Mouse (Mus musculus) heart, adult 8-10 months (tissue): Measurements from ENCODE around the gene Slc23a4. TPM values are rescaled to one million over a fixed set of nuclear protein-coding genes. Genes with fewer than 3 reads are reported as not detected.

Experiments
- DNase-seq: peaks from one replicate; pipeline ENCODE4 v3.0.0; 2022; ENCODE audit warnings: low spot score
- total RNA-seq, 4 experiments: library from RNA; stranded (reverse); gene quantifications; 2 replicates each; pipeline ENCODE4 v1.2.4; 2022

Gene Slc23a4
- total RNA-seq: under 1 TPM in 2 of 4 experiments, not detected in 2; 0.31 to 0.32 TPM

DNA sequence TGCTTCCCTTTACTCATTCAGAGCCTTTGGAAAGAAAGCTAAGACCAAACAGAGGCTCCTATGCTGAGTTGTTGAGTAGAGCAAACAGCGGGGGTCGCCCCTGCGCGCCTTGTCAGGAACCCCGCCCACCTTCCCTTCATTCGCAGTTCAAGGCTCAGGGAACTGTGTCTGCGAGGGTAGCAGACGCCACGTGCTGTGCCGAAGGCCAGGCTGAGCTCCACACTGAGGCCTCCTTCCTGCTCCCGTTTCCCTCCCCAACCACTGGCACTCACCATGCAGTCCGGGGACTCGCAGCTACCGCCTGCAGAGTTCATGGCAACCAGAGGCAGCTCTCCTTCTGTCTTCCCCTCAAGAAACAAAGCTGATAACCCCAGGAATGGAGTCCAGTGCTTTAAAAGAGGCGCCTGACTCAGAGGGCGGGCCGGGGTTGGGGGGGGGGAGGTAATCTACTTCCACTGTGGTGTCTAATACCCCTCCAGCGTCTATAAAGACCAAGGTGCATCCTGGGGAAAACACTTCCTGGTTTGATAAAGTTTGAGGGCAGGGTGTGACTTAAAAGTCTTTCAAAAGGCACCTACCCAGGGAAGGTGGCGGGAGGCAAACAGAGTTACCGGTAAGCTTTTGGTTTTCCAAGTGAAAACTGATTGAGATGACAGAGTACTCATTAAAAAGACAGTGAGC, at the start of gene Slc23a4:
Gene Slc23a4 (minus strand): TSS at position 324 of the 681 bp plus-strand sequence.
- no peak for DNase-seq

DNA sequence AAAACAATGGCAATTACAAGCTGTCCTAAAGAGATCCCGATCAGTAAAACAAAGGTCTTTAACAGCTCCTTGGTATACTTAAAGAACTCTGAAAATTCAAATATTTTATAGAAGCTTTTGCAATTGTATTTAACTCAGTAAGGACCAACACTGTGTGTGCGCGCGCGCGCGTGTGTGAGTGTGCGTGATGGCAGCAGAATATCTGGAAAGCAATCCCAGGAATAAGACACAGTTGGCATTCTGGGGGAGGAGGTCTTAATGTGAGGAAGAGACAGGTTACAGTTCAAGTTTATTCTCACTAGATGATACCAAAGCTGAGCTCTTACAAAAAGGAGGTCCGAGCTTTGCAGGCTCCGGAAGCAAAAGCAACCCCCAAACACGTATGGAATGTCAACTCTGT, 45.1 kb upstream of the Slc23a4 start:
- DNase-seq: no peak

GRCm38 (mm10) chr6:35032704-35033103, 44.5 kb upstream of the Slc23a4 start:
- DNase-seq: no peak

DNA sequence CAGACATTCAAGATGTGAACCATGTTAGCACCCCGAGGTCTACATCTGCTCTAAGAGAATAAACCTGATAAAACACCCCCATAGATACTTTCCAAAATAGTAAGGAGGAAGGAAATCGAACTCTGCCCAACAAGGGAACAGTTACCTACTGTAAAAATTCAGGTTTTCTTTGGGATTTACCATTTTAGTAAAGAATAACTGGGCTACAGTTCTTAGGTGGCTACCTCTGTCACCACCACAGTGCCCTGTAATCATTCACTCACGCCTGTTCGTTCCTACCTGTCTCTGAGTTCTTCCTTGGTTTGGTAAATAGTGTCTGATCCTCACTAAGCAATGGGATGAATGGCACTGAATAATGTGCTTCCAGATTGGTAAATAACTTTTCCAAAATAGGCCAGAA, 42.6 kb upstream of the Slc23a4 start:
- DNase-seq: no peak

- DNase-seq: no peak
Measured at GRCm38 (mm10) chr6:35030226-35030625, 42.0 kb upstream of the Slc23a4 start.

DNA sequence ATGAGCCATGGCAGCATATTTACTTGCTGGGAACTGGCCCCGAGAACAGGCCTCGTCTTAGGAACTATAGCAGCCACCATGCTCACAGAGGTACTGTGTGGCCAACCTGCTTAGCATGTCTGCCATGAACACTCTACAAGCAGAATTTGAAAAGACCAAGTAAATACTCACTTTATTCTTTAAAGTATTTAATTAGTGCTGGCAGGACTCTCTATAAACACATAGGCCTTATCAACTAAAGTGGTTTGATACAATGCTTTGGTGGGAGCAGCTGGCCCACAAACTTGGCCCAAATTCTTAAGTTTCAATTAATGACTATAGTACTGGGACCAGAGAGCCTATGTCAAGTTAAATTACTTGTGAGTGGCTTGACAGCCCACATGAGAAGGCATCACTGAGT, 39.8 kb upstream of the Slc23a4 start:
- no peak for DNase-seq

GRCm38 (mm10) chr6:35027257-35027656, 39.1 kb upstream of the Slc23a4 start:
- DNase-seq: no peak

DNA sequence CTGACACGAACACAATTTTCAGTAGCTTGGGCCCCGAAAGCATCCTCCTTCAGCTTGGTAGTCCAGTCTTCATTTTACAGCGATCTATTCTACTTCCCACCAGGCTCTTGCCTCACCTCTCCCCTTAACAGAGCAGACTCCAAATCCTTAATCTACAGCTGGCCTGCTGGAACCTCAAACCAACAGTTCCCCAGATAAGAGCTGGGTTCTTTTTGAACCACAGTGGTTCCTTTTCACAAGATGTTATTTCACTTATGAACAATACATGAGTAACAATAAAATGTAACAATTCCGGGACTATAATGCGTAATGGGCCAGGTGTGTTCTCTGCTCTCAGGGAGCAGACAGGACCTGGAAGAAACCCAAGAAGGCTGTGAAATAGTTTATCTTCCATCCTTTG, 28.4 kb upstream of the Slc23a4 start:
- DNase-seq: no peak

DNA sequence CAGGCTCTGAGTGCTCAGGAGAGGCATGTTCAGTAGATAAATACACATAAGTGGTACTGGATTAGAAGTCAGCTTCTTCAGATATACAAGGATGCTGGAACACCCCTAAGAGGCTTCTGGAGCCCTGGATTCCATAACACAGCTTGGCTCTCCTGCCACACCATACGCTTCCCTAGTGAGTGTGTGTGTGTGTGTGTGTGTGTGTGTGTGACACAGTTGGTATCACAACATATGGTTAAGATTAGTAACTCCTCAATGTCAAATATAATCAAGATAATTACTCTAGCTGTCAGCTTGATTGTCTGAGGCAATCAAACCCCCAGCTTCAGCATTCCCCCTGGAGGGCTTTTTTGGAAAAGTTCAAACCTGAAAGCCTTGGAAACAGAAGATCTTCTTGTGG, 23.7 kb upstream of the Slc23a4 start:
- DNase-seq: no peak

GRCm38 (mm10) chr6:35010705-35011104, 22.5 kb upstream of the Slc23a4 start:
- no peak for DNase-seq

- DNase-seq: peak; percentile 11
Measured at GRCm38 (mm10) chr6:35002261-35002669, 14.1 kb upstream of the Slc23a4 start.

- DNase-seq: no peak
Measured at GRCm38 (mm10) chr6:34999101-34999500, 10.9 kb upstream of the Slc23a4 start.

- no peak for DNase-seq
Measured at GRCm38 (mm10) chr6:34996496-34996895, 8.3 kb upstream of the Slc23a4 start.

- DNase-seq: peak; percentile 78
Measured at GRCm38 (mm10) chr6:34995265-34995681, 7.1 kb upstream of the Slc23a4 start.

DNA sequence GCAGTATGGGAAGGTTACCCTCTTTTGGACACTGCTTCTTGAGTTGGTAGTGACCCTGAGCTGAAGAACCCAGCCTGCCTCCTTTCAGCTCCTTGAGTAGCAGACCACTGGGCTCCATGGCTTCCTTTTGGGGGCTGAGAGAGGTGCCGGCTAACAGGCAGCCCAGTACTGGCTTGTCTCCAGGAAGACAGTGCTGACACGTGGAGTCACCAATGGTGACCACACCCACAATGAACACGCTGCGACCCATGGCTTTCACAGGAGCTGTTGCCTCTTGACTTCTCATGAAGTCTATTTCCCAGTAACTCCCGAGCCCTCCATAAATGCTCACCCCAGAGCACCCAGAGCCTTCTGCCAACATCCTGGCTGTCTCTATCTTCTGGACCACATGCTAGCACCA, 6.5 kb upstream of the Slc23a4 start:
- DNase-seq: no peak

DNA sequence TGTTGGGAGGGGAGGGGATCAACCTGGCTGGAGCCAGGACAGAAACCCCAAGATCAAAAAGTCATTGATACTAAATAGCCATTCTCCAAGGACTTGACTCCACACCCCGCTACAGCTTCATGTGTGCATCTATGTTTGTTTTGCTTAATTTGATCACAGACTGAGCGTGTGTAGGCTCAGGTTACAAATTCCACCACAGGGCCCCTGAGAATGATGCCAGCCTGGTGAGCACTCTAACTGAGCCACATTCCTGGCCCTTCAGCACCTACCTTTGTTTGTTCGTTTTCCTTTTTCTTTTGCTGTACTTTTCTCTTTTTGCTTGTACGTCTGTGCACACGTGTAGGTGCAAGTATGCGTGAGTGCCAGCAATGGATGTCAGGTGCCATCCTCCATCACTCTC, 1.1 kb upstream of the Slc23a4 start:
- DNase-seq: no peak

DNA sequence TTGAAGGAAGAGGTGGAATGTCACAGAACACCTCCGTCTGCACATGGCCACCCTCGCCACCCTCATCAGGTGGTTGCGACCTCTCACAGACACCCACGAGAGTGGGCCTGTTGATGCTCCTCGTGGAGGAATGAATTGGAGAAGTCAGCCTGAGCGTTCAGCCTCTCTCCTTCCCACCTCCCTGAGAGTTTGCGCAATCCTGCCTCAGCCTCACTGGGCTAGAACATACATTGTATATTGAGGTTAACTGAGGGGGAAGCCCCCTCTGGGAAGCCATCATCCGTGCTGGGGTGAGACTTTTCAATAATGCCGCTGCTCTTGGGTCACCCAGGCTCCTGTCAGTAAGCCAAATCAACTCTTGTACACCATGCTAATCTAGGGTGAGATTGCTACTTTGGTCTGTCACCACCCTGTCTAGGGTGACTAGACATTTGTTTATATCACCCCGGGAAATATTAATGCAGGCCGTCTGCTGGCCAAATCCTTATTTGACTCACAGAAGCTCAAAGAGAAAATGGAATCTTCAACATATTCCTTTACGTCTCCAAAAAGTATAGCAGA, 1.0 kb downstream of the Slc23a4 start:
- DNase-seq: no peak

DNA sequence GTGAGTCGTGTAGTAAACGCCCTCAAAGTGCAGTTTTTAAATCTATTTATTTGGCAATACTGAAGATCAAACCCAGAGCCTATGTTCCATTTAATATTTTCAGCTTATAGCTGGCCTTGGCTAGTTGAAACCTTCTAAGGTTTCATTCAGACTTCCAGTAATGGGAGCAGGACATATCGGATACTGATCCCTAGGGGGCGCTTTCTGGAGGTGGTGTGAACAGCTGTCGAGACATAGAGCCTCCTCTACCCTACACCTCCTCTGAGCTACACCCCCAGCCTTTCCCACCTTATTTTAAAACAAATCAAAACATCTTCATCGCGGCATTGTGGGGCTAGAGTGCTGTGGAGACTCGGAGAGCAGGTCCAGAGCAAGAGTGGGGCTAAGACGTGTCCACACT, 7.5 kb downstream of the Slc23a4 start:
- no peak for DNase-seq

- DNase-seq: no peak
Measured at GRCm38 (mm10) chr6:34979291-34979690, 8.9 kb downstream of the Slc23a4 start.

DNA sequence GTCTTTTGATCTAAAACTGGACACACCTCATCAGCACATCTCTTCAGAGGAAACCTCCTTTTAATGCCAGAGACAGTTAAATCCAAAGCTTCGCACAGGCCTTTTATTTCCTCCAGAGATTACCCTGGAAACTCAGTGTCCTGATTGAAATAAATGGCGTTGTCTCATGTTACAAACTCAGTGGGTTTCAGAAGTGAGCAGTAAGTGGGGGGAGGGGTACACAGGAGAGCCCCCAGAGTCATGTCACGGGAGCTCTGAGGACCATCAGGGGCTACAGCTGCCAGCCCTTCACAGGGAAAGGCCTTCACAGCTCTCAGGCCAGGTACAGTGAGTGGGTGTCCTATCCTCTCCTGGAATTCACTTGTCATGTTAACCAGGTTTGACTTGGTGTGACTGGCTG, 17.0 kb downstream of the Slc23a4 start:
- DNase-seq: no peak

- peak; percentile 9 for DNase-seq
Measured at GRCm38 (mm10) chr6:34965819-34966539, 22.2 kb downstream of the Slc23a4 start.

- no peak for DNase-seq
Measured at GRCm38 (mm10) chr6:34964550-34964949, 23.7 kb downstream of the Slc23a4 start.

DNA sequence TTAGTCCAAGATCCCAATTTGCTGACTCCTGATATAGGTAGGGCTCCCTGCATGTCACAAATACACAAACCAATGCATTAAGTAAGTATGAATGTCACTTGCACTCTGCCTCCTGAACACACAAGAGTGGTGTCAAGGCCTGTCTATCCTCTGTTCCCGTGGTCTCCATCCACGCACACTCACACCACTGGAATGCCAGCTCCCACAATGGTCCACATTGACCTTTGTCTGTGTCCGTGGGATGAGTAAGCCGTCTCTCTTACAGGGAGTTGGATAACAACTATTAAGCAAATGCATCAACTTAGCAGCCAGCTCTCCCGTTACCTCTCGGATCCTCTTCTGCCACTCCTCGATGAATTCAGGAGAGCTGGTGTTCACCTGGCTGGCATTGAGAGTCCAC, 29.1 kb downstream of the Slc23a4 start:
- no peak for DNase-seq
